Mouse (Mus musculus): Measurements from ENCODE around the gene Adcy1.

- TF ChIP-seq CTCF (IDR thresholded peaks at IDR 0.05; ENCODE audit: borderline replicate concordance, insufficient read depth, low read length) (no peak), POLR2A (IDR thresholded peaks at IDR 0.05; ENCODE audit: low read depth, low read length) (no peak)
Measured at GRCm38 (mm10) chr11:7116647-7117046, 53.4 kb downstream of the Adcy1 start.

Data from embryonic fibroblast, embryonic 13.5 days (primary cell).